Mouse (Mus musculus) cerebellum, postnatal 36 days (tissue): Measurements from ENCODE around the gene Sipa1l3.

Experiments used
- DNase-seq, 2 experiments: peaks; one replicate each; pipeline ENCODE4 v3.0.0; 2021 to 2022; ENCODE audit warnings: mixed read lengths in 2 of 2

Gene Sipa1l3

GRCm38 (mm10) chr7:29480183-29480582 lies 38.3 kb downstream of the Sipa1l3 start:
- DNase-seq: no peak

GRCm38 (mm10) chr7:29475005-29475404 lies 43.4 kb downstream of the Sipa1l3 start:
- DNase-seq: no peak

- DNase-seq: no peak
Measured at GRCm38 (mm10) chr7:29471309-29471708, 47.1 kb downstream of the Sipa1l3 start.

DNA sequence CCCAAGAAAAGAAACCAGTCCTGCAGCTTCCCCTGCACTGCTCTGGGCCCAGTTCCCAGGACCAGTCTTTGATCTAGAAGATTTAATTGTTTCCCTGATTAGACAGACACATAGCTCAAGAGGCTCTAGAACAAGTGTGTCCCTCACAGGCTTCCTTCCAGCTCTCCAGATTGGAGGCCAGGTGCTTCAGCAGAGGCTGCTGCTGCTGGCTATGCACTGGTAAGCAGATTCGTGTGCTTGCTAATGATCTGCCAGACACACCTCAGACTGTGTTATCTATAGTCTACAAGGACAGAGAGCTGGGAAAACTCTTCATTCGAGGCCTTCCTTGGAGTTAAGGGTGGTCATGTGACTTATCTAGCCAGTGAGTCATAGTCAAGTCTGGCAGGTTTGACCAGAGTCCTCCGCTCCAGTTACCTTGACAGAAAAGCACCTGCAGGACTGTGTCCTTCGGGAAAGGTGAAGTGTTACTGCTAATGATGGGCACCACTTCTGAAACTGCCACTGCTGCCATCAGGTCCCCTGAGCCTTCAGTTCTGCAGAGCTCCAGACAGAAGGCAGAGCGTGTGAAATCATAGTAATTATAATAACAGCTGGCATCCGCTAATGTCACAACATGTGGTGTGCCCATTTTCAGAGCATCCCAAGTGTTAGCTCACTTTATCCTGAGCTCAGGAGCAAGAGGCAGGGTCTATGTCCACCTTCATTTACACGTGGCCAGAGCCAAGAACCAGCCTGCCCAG lies 48.7 kb downstream of the Sipa1l3 start:
- DNase-seq: no peak

DNA sequence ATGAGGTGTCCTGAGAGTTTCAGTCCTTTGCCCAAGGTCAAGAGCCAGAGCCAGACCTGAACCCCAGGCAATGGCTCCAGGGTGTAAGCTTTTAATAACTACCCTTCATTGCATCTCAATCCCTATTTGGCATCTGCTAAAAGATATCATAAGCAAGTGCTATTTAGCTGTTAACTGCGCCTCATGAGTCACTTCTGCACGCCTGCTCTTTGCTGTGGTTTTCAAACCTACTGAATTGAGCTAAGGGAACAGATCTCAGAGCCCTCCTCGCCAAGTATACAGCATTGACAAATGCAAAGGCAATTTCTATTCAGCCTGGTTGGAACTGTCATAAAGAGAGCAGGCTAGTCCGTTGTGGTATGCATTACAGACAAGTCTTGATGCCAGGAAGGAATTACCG lies 49.8 kb downstream of the Sipa1l3 start:
- DNase-seq: no peak

DNA sequence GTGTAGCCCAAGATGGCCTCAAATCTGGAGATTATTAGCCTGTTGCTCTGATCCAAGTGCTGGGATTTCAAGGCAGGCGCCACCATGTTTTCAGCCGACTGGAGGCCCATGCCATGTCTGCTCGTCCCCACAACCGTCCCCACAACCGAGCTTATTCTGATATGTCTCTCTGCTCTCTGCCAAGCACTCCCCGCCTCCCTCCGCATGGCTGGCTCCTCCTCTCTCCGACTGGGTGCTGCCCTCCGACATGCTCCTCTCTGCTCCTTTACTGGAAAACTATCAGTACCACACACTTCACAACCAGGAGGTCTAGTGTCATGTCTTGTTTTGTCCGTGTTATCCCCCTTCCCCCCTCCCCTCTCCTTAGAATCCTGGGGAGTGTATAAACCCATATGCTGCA lies 51.9 kb downstream of the Sipa1l3 start:
- DNase-seq: no peak

- no peak for DNase-seq
Measured at GRCm38 (mm10) chr7:29465736-29466135, 52.7 kb downstream of the Sipa1l3 start.

GRCm38 (mm10) chr7:29462820-29463219 lies 55.6 kb downstream of the Sipa1l3 start:
- DNase-seq: no peak

DNA sequence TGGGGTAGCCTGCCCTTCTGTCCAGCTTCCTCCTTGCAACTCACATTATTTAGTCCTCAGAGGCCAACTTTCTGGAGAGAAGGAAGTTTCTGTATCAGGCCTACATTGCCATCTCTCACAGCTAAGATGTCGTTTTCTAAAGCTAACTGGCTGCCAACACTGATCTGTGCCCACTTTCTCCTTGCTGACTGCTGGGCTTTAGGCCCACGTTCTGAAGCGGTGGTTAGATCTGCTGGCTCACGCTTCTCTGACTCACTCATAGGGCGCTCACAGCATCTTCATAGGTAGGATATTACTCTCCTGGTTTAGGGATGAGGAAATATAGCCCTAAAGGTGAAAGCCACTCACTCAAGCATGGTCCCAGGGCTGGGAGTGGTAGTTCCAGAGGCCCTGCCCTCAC lies 56.3 kb downstream of the Sipa1l3 start:
- no peak for DNase-seq

DNA sequence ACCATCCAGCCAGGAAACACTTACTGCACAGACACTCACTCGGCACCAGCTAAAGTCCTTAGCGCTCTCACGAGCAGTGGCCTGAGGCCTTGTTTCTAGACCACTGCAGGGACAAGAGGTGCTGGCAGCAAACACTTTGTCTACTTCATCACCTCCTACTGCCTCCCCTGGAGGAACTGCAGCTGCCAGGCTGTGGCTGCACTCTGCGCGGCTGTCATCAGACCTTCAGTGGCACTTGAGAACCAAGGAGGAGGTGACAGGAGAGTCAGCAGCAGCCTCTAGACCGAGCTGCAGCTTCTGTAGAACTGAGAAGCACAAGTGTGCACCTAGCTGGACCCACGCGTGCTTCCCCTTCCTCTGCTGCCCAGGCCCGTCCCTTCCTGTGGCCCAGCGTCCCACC lies 56.9 kb downstream of the Sipa1l3 start:
- DNase-seq: no peak

GRCm38 (mm10) chr7:29458889-29459740 lies 59.3 kb downstream of the Sipa1l3 start:
- peak; percentile 71 to 76 for DNase-seq

DNA sequence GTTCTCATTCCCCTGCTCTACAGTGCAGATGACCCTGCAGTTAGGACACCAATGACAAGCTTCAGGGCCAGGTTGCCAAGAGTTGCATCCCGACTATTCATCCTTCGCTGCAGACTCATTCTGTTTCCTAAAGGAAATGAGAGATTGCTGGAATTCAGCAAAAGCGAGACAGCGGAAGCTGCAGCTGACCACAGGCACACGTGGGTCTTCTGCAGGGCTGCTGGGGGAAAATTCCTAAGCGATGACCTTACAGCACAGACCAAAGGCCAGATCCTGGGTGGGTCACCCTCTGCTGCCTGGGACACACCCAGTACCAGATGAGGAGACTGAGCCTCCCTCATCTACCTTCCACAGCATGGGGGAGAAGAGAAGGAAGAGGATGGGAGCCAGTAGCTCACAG lies 60.7 kb downstream of the Sipa1l3 start:
- no peak for DNase-seq

DNA sequence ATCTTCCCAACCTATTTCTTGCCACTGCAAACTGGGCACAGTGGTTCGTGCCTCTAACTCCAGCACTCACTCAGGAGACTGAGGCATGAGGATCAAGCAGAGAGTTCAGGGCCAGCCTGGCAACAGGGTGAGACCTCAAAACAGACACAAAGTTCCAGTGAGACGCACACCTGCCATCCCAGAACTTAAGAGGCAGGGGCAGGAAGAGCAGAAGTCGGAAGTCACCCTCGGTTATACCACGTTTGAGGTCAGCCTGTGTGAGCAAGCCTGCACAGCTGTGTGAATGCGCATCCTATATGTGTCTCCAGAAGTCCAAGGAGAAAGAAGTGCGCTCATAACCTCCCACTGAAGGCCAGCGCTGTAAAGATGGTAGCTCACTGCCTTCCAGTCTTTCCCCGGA lies 61.7 kb downstream of the Sipa1l3 start:
- no peak for DNase-seq

GRCm38 (mm10) chr7:29455591-29455990 lies 62.9 kb downstream of the Sipa1l3 start:
- no peak for DNase-seq

- no peak for DNase-seq
Measured at GRCm38 (mm10) chr7:29454965-29455364, 63.5 kb downstream of the Sipa1l3 start.

- DNase-seq: peak; percentile 51 to 55
Measured at GRCm38 (mm10) chr7:29452991-29453741, 65.3 kb downstream of the Sipa1l3 start.

DNA sequence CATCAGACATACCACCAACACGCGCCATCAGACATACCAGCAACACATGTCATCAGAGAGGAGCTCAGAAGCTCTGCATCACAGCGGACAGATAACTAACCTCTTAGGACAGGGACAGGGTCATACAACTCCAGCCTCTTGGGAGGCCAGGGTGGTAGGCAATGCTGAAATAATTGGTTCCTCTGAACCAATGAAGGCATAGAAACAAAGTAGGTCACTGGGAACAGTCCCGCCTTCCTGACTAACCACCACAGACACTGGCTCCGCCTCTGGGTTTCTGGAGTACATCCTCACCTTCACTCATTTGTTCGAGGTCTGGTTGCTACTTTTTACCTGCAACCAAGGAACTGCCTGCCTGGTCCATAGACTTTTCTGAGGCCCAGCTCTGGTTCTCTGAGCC lies 66.1 kb downstream of the Sipa1l3 start:
- DNase-seq: no peak

GRCm38 (mm10) chr7:29450175-29450574 lies 68.3 kb downstream of the Sipa1l3 start:
- no peak for DNase-seq

DNA sequence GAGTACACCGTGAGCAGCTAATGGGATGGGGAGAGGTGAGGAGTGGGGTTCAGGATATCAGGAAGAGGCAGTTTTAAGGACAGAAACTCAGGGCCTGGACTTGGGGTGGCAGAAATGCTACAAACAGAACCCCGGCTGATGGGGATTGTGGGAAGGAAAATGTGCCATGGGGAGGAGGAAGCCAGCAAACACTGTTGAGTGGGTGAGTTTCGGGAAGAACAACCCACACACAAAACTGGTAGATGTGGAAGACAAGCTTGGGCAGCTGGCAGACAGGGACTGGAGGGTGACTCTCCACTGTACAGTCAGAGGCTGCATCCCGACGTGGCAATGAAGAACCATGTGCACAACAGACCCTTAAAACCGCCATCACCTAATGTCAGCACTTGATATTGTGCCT lies 69.6 kb downstream of the Sipa1l3 start:
- no peak for DNase-seq

GRCm38 (mm10) chr7:29447147-29447829 lies 71.2 kb downstream of the Sipa1l3 start:
- peak; percentile 39 to 53 for DNase-seq

DNA sequence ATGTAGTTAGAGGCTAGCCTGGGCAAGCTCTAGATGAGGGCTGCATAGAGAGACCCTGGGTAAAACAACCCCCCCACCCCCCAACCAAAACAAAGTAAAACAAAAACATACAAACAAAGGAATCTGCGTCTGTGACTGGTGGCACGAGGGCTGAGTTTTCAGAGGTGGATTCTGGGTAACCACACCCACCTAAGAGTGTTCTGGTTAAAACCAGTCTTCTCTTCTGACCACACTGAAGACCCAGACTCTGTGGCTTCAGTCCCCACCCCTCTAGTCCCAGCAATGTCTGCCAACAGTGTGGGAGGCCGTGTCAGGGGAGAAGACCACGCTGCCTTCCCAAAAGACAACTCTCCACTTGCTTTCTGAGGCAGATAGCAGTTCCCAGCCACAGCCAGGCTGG lies 72.3 kb downstream of the Sipa1l3 start:
- no peak for DNase-seq

DNA sequence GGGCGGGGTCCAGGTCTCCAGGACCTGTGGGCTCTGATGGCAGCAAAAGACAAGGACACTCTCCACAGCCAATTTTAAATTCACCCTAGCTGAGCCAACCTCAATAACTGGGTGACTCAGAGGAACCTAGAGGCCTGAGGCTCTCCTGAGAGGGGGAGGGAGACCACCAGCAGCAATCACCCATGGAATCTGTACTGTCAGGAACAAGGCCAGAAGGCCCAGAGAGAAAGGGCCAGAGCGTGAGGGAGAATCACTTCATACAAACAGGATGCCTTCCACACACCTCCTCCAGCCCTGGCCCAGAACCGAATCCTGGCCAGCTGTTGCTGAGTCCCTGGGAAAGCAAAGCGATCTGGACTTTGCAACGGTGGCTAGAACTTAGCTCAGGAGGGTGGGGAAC lies 73.9 kb downstream of the Sipa1l3 start:
- no peak for DNase-seq

DNA sequence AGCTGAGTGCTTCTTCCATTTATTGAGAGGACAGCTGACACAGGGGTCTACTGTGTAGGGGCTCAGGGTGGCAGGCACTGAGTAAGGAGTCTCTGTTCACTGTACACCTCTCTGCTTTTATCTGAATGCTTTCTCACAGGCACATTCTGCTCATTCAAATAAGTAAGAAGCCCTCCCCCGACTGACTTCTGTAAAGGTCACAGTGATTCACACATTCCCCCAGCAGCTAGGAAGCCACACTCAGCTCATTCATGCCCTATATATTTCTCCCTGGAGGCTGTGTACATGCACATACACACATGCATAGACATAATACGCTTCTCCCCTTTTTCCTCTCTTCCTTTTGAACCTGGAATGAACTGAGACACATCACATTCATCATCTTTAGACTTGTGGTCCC lies 74.4 kb downstream of the Sipa1l3 start:
- no peak for DNase-seq
